Mouse (Mus musculus): ENCODE data around the gene Acadvl.
A peak's percentile ranks its signal among the peaks of the same experiment; 100 is the strongest.

The Acadvl gene

DNA sequence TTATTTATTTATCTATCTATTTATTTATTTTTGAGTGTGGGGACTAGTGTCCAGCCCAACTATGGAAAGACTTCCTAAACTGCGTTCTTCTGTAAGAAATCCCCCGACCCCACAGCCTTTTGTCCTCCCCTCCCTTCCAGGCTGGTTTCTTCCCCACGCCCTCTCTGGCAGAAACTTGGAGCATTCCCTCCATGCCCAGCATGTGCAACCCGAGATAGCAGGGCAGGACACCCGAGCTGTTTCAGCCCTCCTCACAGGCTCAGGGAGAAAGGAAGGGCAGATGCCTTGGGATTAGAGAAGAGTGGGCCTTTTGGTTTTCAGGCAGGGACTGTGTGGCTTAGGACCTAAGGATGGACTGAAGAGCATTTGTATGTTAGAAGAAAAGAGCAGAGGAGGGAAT is 32.3 kb downstream of the Acadvl start:
- peak in 1 of 2 experiments; percentile 54 for DNase-seq (ENCODE audit: inconsistent age in 2 of 2, low spot score in 1 of 2)

DNA sequence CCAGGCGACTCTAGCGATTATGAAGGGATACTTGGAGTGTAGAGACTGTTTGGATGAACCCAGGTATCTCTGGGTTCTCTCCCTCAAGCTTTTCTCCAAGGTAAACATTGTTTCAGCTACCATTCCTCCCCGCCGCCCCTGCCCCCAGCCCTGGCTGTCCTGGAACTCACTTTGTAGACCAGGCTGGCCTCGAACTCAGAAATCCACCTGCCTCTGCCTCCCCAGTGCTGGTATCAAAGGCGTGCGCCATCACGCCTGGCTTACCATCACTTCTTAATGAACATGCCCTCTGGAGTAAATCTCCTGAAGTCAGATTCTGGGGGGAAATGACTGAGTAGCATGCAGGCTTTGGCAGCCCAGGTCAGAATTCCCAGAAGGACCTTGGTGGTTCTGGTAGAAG is 33.0 kb downstream of the Acadvl start, which contains the start of gene Elp5:
Gene Elp5 (minus strand): TSS at position 293 of the 400 bp plus-strand sequence.
- DNase-seq (ENCODE audit: inconsistent age in 2 of 2, low spot score in 1 of 2): peak in 1 of 2 experiments; percentile 56

DNA sequence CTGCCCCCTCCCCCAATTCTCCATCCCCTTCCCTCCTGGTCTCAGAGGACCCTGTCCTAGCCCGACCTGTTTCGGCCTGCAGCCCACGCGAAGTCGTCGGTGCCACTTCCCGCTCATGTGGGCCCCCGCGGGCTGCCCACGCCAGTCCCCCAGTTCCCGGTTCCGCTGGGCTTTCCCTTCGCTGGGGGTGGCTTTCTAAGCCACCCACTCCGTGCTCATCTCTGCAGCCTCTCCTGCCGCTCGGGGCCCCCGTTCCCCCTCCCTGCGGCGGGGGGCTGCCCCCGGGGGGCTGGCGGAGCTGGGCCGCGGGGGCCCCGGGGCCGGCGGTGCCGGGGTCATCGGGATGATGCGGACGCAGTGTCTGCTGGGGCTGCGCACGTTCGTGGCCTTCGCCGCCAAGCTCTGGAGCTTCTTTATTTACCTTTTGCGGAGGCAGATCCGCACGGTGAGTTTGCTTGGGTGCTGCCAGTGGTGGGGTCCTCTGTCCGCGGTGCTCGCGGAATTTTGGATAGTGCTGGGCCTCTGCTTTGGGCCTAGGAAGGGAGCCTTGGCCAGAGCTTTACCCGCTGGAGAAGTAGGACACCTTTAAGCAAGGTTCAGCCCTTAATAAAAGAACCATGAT is 34.0 kb downstream of the Acadvl start, which contains the start of gene Ctdnep1:
Gene Ctdnep1 (plus strand): TSS at position 16 of the 622 bp plus-strand sequence.
- peak in 1 of 2 experiments; percentile 79 for DNase-seq (ENCODE audit: inconsistent age in 2 of 2, low spot score in 1 of 2)

DNA sequence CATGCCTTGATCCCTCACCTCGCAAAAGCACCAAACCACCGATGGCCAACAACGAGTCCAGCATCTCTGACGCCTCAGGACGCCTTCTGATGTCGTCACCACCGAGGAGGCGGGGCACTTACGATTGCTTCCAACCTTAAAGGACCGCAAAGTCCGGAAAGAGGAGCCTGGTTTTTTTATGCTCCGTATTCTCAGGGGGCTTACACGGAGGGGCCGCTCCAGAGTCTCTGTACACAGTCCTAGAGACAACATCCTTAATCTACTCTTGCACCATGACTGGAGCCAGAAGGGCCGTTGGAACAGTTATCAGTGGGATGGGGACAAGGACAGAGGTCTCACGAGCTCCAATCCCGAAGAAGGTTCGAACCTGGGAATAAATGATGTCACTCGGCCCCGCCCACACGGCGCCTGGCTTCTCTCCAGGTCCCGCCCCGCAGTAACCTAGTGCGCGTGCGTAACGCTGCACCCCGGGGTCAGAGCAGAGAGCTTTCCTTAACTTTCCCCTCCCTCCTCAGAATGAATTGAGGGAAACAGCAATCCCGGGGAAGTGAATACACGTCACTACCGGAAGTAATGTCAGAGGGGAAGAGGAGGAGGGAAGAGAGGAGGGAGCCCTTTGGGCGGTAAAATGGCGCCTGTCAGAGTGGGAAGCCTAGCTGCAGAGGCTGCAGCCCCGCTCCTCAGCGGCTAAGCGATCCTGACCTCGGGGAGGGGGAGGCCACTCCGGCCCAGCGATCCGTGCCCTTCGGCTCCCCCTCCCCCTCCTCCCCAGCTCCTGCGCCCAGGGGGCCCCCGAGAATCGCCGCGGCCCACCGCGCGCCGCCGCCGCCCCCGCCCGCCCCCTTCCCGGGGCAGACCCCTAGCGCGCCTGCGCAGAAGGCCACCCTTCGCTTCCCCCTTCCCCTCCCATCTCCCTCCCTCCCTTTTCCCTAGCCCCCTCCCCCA is 34.7 kb downstream of the Acadvl start:
- peak; percentile 99 to 100 for DNase-seq (ENCODE audit: inconsistent age in 2 of 2, low spot score in 1 of 2)

DNA sequence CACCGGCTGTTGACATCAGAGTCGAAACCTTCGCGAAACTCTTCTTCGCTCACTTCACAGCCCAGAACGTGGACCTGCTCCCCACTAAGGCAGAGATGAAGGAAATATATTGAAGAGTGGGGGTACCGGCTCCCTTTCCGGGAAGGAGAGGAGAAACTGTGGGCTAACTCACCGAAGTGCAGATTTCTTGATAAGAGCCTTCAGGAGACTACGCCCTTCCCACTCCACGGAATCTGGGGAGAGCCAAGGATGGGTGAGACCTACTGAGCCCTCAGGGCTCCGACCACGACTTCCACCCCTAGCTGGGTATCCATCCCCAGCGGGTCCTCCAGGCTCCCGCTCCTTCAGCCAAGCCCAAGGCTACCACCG is 35.4 kb downstream of the Acadvl start:
- no peak for DNase-seq (ENCODE audit: inconsistent age in 2 of 2, low spot score in 1 of 2)

DNA sequence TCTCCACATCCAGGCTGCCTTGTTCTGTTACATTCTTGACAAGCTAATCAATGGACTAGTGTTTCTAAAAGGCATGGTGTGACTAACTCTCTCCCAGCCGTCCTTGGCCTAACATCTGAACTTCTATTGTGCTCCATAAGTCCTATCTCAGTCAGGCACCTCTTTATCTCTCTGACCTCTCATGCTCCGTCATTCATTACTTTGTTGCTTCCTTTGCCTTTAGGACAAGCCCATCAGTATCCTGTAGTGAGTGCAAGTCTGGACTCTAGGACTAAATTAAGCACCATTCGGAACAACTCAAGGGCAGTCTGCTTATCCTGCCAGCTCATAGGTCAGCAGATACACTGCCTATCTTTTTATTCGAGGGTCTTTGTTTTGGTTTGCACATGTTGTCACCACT is 38.9 kb downstream of the Acadvl start:
- peak in 1 of 2 experiments; percentile 80 for DNase-seq (ENCODE audit: inconsistent age in 2 of 2, low spot score in 1 of 2)

DNA sequence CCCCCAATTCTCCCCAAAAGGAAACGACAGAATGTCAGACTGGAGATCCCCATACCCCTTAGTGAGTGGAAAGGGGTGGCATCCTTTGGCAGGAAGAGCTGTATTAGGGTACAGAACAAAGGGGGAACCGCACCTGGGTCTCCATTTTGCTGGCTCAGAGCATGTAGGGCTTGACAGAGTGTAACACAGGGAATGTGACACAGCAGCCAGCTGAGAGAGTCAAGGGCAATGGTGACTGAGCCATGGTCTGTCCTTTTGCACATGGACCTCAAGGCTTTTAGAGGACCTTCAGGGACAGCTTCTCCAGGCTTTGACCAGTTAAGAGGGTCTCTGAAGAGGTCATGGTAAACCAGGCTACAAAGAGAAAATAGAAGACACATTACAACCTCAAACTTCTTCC is 40.3 kb downstream of the Acadvl start:
- DNase-seq (ENCODE audit: inconsistent age in 2 of 2, low spot score in 1 of 2): peak in 1 of 2 experiments; percentile 72

DNA sequence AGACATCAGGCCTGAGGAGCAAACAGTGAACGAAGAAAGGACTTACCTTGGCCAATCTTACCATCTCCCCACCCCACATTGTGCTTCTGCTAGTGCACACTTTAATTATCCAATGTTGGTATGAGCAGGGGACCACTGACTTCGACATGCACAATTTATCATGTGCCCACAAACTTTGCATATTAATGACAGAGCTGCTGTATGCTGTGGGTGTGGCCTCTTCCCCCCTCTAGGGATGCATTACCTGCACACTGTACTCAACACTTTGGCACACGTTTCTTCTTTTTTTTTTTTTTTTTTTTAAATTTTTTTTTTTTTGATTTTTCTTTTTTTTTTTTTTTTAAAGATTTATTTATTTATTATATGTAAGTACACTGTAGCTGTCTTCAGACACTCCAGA is 44.4 kb downstream of the Acadvl start:
- DNase-seq (ENCODE audit: inconsistent age in 2 of 2, low spot score in 1 of 2): peak in 1 of 2 experiments; percentile 18

DNA sequence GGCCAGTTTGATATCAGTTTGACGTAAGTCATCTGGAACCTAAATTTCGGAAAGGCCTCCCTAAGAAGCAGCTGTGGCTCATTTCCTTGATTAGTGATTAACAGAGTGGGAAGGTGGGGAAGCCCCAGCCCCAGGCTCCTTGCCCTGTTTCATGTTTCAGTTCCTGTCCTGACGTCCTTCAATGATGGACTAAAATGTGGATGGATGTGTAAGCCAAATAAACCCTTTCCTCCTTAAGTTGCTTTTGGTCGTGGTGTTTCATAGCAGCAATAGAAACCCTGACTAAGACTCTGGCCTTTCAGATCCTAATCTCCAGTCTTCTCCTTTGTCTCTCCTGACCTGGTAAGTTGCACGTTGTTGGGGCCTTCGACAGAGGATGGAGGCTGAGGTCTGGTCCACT is 45.0 kb downstream of the Acadvl start:
- no peak for DNase-seq (ENCODE audit: inconsistent age in 2 of 2, low spot score in 1 of 2)

DNA sequence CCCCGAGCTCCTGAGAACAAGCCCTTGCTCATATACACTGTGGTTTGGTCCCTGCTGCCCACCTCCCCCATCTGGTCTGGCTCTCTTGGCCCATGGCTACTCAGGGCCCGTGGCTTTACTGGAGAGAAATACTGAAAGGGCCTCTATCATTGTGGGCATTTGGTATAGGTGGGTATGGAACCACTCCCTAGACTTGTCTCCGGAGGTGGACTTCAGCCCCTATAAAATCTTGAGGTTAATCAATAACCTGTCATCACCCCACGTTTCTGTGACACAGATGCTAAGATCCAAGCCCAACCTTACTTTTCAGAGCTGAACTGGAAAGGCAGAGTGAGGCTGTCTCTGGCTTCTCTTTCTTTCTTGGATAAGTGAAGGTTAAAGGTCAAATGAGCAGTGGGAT is 46.4 kb downstream of the Acadvl start:
- peak in 1 of 2 experiments; percentile 18 for DNase-seq (ENCODE audit: inconsistent age in 2 of 2, low spot score in 1 of 2)

DNA sequence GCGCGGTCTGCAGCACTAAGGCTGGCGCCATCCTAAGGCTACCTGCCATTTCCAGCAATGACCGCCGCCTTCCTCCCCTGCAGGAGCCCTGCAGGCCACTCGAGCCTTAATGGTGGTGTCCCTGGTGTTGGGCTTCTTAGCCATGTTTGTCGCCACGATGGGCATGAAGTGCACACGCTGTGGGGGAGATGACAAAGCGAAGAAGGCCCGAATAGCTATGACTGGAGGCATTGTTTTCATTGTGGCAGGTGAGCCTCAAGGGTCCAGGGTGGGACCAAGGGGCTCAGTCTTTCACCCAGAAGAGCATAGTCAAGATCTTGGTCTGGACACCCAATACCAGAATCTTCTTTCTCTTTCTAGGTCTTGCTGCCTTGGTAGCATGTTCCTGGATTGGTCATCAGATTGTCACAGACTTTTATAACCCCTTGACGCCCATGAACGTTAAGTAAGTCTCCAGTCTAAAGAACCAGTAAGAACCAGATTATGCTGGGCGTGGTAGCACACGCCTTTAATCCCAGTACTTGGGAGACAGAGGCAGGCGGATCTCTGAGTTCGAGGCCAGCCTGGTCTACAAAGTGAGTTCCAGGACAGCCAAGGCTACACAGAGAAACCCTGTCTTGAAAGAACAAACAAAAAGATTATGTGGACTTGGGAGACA is 48.2 kb downstream of the Acadvl start:
- peak in 1 of 2 experiments; percentile 29 for DNase-seq (ENCODE audit: inconsistent age in 2 of 2, low spot score in 1 of 2)

DNA sequence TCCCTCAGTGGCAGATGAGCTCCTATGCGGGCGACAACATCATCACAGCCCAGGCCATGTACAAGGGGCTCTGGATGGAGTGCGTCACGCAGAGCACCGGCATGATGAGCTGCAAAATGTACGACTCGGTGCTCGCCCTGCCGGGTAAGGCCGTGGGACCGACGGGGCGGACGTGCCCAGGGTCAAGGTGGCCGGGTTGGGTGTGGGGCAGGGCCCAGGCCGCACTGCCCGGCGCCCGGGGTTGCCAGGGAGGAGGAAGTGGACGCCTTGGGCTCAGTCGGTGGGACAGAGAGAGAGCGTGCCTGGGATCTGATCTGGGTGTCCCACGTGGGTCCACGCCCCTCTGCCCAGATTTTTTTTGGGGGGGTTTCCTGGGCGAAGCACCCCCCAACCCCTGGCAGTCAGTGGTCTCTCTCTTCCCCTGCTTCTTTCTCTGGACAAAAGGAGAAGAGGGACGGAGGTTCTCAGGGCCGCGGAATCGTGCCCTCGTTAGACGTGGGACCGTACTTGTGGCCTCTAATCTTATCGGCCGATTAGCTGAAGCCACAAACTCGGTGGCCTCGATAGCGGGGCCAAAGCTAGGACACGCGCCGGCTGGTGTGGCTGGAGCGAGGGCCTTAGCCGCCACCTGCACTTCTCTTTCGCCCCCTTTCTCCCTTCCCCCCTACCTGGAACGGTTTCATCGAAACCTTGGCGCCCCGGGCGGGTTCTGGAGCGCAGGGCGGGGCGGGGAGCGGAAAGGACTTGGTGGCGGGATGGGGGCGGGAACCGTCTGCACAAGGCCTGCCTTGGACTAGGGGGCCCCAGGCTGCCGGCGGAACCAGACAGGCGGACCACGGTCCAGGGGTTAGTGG is 49.0 kb downstream of the Acadvl start:
- peak in 1 of 2 experiments; percentile 77 for DNase-seq (ENCODE audit: inconsistent age in 2 of 2, low spot score in 1 of 2)

DNA sequence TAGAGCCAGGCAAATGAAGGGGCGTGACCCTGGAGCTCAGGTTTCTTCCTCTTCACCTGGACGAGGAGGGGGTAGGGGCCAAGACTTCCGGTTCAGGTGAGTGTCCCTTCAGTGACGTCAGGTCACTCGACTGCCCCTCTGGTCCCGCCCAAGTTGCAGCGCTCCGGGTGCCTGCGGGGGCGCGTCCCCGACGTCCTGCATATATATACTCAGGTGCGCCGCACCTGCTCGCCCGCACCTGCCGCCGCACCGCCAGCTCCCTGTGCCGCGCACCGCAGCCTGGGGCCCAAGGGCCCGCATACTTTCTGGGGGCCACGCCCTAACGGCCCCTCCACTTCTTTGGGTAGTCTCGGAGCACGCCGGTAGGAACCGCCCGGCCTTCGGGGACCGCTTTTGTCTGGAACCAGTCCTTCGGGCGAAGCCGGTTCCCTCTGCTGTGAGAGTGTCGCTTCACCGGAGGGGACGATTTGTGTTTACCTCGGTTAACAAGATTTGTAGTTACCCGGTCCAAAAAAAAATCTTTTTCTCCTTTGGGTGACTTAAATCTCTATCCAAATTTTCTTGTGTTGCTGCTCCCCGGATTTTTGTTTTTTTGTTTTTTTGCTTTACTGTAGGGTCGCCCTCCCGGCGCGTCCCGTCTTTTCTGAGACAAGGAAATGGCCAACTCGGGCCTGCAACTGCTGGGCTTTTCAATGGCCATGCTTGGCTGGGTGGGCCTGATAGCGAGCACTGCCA is 49.8 kb downstream of the Acadvl start:
- DNase-seq (ENCODE audit: inconsistent age in 2 of 2, low spot score in 1 of 2): peak in 1 of 2 experiments; percentile 39

DNA sequence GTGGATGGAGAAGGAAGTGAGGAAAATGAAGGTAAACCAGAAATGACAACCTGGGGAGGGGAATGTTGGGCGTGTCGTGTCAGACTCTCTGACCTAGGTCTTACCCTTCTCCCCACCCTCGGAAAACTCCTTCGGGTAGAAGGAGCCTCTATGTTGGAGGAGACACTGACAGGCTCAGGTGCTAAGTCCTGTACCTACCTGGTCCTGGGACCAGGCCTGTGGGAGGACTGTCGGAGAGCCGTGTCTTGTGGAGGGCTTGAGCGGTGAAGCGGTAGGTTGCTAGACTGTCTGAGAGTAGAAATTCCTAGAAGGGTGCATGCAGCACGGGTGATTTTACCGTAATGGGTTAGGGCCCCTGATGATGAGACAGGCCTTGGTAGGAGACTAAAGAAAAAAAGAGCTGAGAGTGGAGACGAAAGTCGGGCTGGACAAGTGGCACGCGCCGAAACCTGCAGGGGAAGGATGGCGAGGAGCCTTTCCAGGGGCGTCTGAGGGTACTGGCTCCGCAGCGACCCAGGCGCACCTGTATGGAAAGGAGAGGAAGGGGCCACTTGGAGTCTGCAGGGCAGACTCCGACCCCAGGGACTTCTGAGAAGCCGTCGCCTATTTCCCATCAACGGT is 50.5 kb downstream of the Acadvl start, which contains the start of gene Cldn7:
Gene Cldn7 (plus strand): TSS at position 130 of the 621 bp plus-strand sequence.
- peak in 1 of 2 experiments; percentile 18 for DNase-seq (ENCODE audit: inconsistent age in 2 of 2, low spot score in 1 of 2)

DNA sequence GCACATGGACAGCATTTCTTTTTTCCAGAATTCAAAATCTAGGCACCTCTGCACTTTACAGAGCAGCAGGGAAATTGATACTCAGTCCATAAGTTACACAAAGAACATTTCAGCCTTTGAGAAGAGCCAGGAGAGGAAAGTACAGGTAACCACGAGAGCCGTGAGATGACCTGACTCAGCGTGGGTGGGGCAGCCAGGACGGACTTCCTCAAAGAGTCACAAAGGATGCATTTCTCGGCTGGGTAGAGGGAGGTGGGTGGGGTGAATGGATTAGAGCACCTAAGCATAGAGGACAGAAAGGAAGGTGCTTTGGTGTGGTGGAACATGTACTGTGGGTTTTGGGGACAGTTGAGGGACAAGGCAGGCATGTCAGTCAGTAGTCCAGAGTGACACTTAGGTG is 53.4 kb downstream of the Acadvl start:
- DNase-seq (ENCODE audit: inconsistent age in 2 of 2, low spot score in 1 of 2): no peak

DNA sequence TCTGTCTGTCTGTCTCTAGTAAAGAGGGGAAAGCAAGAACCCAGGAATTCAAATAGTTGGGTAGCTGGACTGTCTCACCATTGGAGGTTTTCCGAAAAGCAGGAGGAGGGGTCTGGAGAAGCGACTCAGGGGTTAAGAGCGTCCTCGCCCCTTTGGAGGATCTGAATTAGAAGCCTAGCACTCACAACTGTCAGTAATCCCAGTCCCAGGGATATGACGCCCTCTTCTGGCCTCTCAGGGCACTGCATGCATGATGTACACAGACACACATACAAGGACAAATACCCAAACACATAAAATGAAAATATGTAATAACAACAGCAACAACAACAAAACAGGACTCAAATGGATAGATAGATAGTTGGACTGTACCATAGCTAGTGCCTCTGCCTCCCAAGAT is 54.6 kb downstream of the Acadvl start:
- DNase-seq (ENCODE audit: inconsistent age in 2 of 2, low spot score in 1 of 2): peak in 1 of 2 experiments; percentile 23
